Mouse (Mus musculus) natural killer cell, adult 2 months (primary cell): ENCODE data around the gene Rrh.

Experiments
- DNase-seq, 2 experiments: peaks; one replicate each; pipeline ENCODE4 v3.0.0; 2022; ENCODE audit warnings: low spot score in 2 of 2

Rrh gene

GRCm38 (mm10) chr3:129822206-129822775 is at the start of gene Rrh:
TSS of gene Rrh (minus strand) at chr3:129822587.
- DNase-seq, result no peak

- peak; percentile 20 to 48 for DNase-seq
These were observed 41.3 kb upstream of the Rrh start for GRCm38 (mm10) chr3:129863698-129864097.

- no peak for DNase-seq
These were observed 40.2 kb upstream of the Rrh start for GRCm38 (mm10) chr3:129862592-129862991.

- DNase-seq, result no peak
These were observed 24.5 kb upstream of the Rrh start for GRCm38 (mm10) chr3:129846846-129847245.

- DNase-seq, result no peak
These were observed 23.5 kb upstream of the Rrh start for GRCm38 (mm10) chr3:129845868-129846267.

GRCm38 (mm10) chr3:129838017-129838416 is 15.6 kb upstream of the Rrh start:
- DNase-seq, result no peak

- no peak for DNase-seq
These were observed 14.6 kb upstream of the Rrh start for GRCm38 (mm10) chr3:129836965-129837364.

GRCm38 (mm10) chr3:129836051-129836697 is 13.8 kb upstream of the Rrh start:
- no peak for DNase-seq

GRCm38 (mm10) chr3:129835388-129835934 is 13.1 kb upstream of the Rrh start, which contains the start of gene Cfi:
TSS of gene Cfi (plus strand) at chr3:129835884.
- no peak for DNase-seq

GRCm38 (mm10) chr3:129831035-129831568 is 8.7 kb upstream of the Rrh start, which contains the start of gene Gar1:
TSS of gene Gar1 (minus strand) at chr3:129831396.
- peak; percentile 94 to 95 for DNase-seq

GRCm38 (mm10) chr3:129830626-129831025 is 8.2 kb upstream of the Rrh start:
- no peak for DNase-seq

- DNase-seq, result no peak
These were observed 5.3 kb upstream of the Rrh start for GRCm38 (mm10) chr3:129827691-129828090.

- no peak for DNase-seq
These were observed 4.3 kb upstream of the Rrh start for GRCm38 (mm10) chr3:129826691-129827090.

GRCm38 (mm10) chr3:129824891-129825290 is 2.5 kb upstream of the Rrh start:
- no peak for DNase-seq

GRCm38 (mm10) chr3:129824146-129824545 is 1.8 kb upstream of the Rrh start:
- DNase-seq, result no peak

GRCm38 (mm10) chr3:129823293-129823692 is 906 bp upstream of the Rrh start:
- DNase-seq, result peak; percentile 14 to 22

- no peak for DNase-seq
These were observed 651 bp downstream of the Rrh start for GRCm38 (mm10) chr3:129821736-129822135.

- DNase-seq, result no peak
These were observed 1.5 kb downstream of the Rrh start for GRCm38 (mm10) chr3:129820847-129821246.

- no peak for DNase-seq
These were observed 18.6 kb downstream of the Rrh start, which contains the start of gene Lrit3 for GRCm38 (mm10) chr3:129803765-129804164. TSS of gene Lrit3 (minus strand) at chr3:129804030.

- no peak for DNase-seq
These were observed 23.4 kb downstream of the Rrh start for GRCm38 (mm10) chr3:129799011-129799410.

- no peak for DNase-seq
These were observed 23.8 kb downstream of the Rrh start for GRCm38 (mm10) chr3:129798551-129798950.

- no peak for DNase-seq
These were observed 25.0 kb downstream of the Rrh start for GRCm38 (mm10) chr3:129797341-129797740.

GRCm38 (mm10) chr3:129793801-129794200 is 28.6 kb downstream of the Rrh start:
- DNase-seq, result no peak
